Mouse (Mus musculus): ENCODE data around the gene Nudt15.

DNA sequence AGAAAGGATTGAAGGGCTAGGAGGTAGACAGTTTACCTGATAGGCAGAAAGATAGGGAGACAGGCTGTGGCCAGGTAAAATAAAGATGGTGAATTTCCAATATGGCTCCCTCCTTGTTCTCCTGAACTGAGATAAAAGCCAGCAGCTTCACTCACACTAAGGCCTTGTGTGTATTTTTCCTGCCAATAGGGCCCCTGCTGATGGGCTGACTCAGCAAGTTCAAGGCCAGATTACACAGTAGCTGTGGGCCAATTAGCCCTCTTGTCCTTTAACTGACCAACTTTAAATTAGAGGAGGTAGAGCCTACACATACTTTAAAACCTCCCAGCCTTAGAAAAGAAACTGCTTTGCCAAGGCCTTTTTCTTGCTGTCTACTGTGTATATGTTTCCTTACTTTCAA lies 28.3 kb upstream of the Nudt15 start:
- TF ChIP-seq CTCF (IDR thresholded peaks at IDR 0.05; ENCODE audit: extremely low read depth, insufficient read length, insufficient replicate concordance, low read depth, low read length) (no peak), POLR2A (IDR thresholded peaks at IDR 0.05; ENCODE audit: low read depth, low read length) (no peak)

All from small intestine, adult 2 months (tissue).